Mouse (Mus musculus): Measurements from ENCODE around the gene Rptor.

GRCm38 (mm10) chr11:119948305-119948704 is 345.6 kb downstream of the Rptor start:
- TF ChIP-seq EP300 (IDR thresholded peaks at IDR 0.05; ENCODE audit: low read depth) (no peak), CTCF (IDR thresholded peaks at IDR 0.05; ENCODE audit: low read depth) (no peak)

All from liver, postnatal 0 days (tissue).